Mouse (Mus musculus): ENCODE results near the gene Crygb. TPM values are rescaled to one million over a fixed set of nuclear protein-coding genes. Genes with fewer than 3 reads are reported as not detected.

The Crygb gene
- polyA plus RNA-seq, 1 experiment from 2014 or later: not detected

DNA sequence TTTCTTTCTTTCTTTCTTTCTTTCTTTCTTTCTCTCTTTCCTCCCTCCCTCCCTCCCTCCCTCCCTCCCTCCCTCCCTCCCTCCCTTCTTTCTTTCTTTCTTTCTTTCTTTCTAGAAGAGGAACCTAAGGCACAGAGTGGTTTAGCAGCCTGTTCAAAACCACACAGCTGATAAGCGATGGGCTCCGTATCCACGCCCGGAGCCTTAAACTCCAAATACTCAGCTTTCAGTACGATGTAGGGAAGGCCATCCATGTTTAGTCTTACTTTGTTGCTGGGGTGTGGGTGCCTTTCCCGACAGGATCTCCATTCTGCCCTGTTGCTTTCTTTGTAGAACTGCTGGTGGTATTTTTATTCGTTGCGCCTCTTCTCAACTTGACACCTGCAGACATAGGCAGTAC, 27.1 kb upstream of the Crygb start:
- Histone ChIP-seq H3K9me3 (no peaks in the 10 kb centered on the region), H3K27ac (no peak overlapping the region), H3K36me3 (no peaks in the 10 kb centered on the region), H3K4me3 (no peak overlapping the region), H3K4me1 (replicated peaks) (peaks cover 9% of the 10 kb centered on the region), H3K27me3 (ENCODE audit: insufficient read depth, poor library complexity, severe bottlenecking) (no peaks in the 10 kb centered on the region)
- WGBS: 93% methylated on average over 8 of the region's 8 CpGs
- no peak for DNase-seq (ENCODE audit: low spot score)

DNA sequence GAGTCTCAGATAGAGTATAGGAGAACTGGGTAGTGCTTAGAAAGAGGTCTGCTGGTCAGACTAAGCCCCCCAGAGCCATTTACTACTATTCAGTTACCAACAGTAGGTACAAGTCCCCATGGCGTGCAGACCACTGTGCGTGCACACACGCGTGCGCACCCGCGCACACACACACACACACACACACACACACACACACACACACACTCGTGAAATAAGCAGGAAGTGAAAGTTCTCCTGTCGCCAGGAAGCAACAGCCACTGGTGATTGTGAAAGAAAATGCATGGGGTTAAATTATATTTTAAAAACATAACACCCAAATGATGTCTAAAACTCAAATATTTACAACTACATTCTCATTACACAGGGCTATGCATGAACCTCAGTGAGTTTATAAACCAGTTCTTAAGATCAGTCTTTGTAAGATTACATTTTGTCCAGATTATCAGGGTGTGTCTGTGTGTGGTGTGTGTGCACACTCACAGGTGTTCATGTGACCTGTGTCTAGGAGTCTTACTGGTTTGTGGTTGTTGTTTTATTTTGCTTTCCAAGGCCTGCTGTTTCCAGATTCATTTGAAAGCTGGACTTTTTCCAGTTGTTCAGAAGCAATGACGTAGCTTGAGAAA, 25.7 kb upstream of the Crygb start:
- WGBS: 92% methylated on average over 10 of the region's 10 CpGs
- Histone ChIP-seq H3K36me3 (no peaks in the 10 kb centered on the region), H3K9me3 (no peaks in the 10 kb centered on the region), H3K4me1 (replicated peaks) (peaks cover 6% of the 10 kb centered on the region), H3K27me3 (ENCODE audit: insufficient read depth, poor library complexity, severe bottlenecking) (no peaks in the 10 kb centered on the region), H3K4me3 (no peak overlapping the region), H3K27ac (no peak overlapping the region)
- DNase-seq (ENCODE audit: low spot score): no peak

- no peaks in the 10 kb centered on the region for H3K36me3 ChIP-seq
- DNase-seq (ENCODE audit: low spot score): no peak
- no peaks in the 10 kb centered on the region for H3K4me1 ChIP-seq (replicated peaks)
- H3K27me3 ChIP-seq (ENCODE audit: insufficient read depth, poor library complexity, severe bottlenecking): no peaks in the 10 kb centered on the region
- no peak within 1 kb of the TSS for H3K4me3 ChIP-seq
- no peaks in the 10 kb centered on the region for H3K9me3 ChIP-seq
- H3K27ac ChIP-seq: no peak within 1 kb of the TSS
- WGBS: 84% methylated on average over 11 of the region's 11 CpGs
Observed at GRCm38 (mm10) chr1:65103273-65103672, 21.2 kb upstream of the Crygb start, which contains the start of gene Cryga. Cryga (minus strand) TSS chr1:65103373.

DNA sequence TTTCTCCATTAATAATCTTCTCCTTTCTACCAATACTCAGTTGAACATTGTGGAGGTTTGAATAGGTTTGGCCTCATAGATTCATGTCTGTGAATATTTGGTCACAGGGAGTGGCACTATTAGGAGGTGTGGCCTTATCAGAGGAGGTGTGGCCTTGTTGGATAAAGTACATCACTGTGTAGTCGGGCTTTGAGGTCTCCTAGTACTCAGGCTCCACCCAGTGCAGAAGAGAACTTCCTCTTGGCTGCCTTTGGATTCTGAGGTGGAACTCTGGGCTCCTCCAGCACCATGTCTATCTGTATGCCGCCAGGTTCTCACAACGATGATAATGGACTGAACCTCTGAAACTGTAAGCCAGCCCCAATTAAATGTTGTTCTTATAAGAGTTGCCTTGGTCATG, 14.9 kb upstream of the Crygb start:
- Histone ChIP-seq H3K9me3 (no peaks in the 10 kb centered on the region), H3K27me3 (ENCODE audit: insufficient read depth, poor library complexity, severe bottlenecking) (no peaks in the 10 kb centered on the region), H3K27ac (no peak overlapping the region), H3K4me3 (no peak overlapping the region), H3K4me1 (replicated peaks) (no peaks in the 10 kb centered on the region), H3K36me3 (no peaks in the 10 kb centered on the region)
- no peak for DNase-seq (ENCODE audit: low spot score)
- WGBS: 85% methylated on average over 3 of the region's 3 CpGs

DNA sequence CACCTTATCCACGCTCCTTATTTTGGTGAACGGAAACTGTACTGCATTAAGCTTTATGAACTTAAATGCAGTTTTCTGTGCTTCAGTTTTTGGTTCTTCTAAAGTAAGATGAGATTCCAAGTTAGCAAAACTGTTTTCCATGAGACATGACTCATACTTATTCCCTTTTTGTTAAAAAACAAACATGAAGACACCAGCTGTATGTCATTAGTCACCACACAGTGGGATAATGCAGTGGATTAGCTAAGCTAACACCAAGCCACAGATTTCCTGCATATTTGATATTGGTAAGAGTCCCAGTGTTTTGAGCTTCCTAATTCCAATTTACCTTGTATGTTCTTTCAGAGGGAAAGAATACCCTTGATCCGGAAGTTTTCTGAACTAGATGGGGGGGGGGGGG, 9.5 kb upstream of the Crygb start:
- WGBS: 89% methylated on average over 3 of the region's 3 CpGs
- no peak for DNase-seq (ENCODE audit: low spot score)

GRCm38 (mm10) chr1:65090370-65090769, 8.3 kb upstream of the Crygb start:
- DNase-seq (ENCODE audit: low spot score): no peak
- 83% methylated on average over 2 of the region's 2 CpGs for WGBS
- no peak overlapping the region for H3K4me3 ChIP-seq
- H3K27me3 ChIP-seq (ENCODE audit: insufficient read depth, poor library complexity, severe bottlenecking): no peaks in the 10 kb centered on the region
- H3K36me3 ChIP-seq: no peaks in the 10 kb centered on the region
- no peaks in the 10 kb centered on the region for H3K9me3 ChIP-seq
- H3K4me1 ChIP-seq (replicated peaks): no peaks in the 10 kb centered on the region
- no peak overlapping the region for H3K27ac ChIP-seq

More for the DNA sequence above, 9.5 kb upstream of the Crygb start:
- no peaks in the 10 kb centered on the region for H3K9me3 ChIP-seq
- no peaks in the 10 kb centered on the region for H3K36me3 ChIP-seq
- no peak overlapping the region for H3K4me3 ChIP-seq
- no peak overlapping the region for H3K27ac ChIP-seq
- H3K4me1 ChIP-seq (replicated peaks): no peaks in the 10 kb centered on the region
- no peaks in the 10 kb centered on the region for H3K27me3 ChIP-seq (ENCODE audit: insufficient read depth, poor library complexity, severe bottlenecking)

DNA sequence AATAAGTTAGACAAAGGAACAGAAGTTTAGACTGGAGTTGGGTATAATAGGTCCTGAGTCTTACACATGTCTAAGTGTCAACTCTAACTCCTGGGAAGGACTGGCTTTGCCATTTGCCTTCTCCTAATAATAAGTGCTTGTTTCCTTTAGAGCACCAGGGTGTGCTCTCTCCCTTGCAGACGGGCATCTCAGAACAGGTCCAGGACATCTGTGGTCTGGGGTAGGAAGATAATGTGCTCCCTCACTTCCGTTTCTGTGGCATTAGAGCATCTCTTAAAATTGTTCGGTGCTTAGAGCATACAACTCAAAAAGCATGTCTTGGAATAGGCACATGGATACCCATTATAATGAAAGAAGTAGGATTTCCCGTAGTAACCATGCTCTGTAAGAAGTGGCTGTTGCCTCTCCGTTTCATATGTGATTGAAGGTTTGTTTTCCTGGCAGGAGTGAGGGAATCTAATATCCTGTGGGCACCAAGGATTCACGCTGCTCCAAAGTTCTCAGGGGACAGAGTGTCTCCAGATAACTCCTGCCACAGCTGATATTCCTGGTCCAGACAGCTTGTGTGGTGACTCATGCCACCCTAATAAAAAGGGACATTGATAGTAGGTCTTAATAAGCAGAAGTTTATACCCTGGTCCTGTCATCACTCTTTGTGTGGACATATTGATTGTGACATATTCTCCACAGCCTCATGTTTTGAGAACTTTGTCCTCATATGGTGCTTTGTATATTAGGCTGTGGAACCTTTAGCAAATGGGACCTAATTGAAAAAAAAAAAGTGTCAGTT, 6.7 kb upstream of the Crygb start:
- H3K36me3 ChIP-seq: no peaks in the 10 kb centered on the region
- H3K4me1 ChIP-seq (replicated peaks): no peaks in the 10 kb centered on the region
- H3K27me3 ChIP-seq (ENCODE audit: insufficient read depth, poor library complexity, severe bottlenecking): no peaks in the 10 kb centered on the region
- no peak overlapping the region for H3K27ac ChIP-seq
- 82% methylated on average over 6 of the region's 6 CpGs for WGBS
- no peak for DNase-seq (ENCODE audit: low spot score)
- H3K9me3 ChIP-seq: no peaks in the 10 kb centered on the region
- no peak overlapping the region for H3K4me3 ChIP-seq

- 27% methylated on average over 5 of the region's 5 CpGs for WGBS
- no peak for DNase-seq (ENCODE audit: low spot score)
- no peaks in the 10 kb centered on the region for H3K36me3 ChIP-seq
Observed at GRCm38 (mm10) chr1:65075607-65076006, 6.5 kb downstream of the Crygb start.

GRCm38 (mm10) chr1:65073589-65073988, 8.5 kb downstream of the Crygb start, which contains the start of gene Crygc:
Crygc (minus strand) TSS chr1:65073689.
- no peak for DNase-seq (ENCODE audit: low spot score)
- H3K4me1 ChIP-seq (replicated peaks): no peaks in the 10 kb centered on the region; the same call in 1 of the 2 replicates
- WGBS: 64% methylated on average over 6 of the region's 6 CpGs
- H3K9me3 ChIP-seq: no peaks in the 10 kb centered on the region
- H3K27ac ChIP-seq: no peak within 1 kb of the TSS
- H3K36me3 ChIP-seq: no peaks in the 10 kb centered on the region
- no peak within 1 kb of the TSS for H3K4me3 ChIP-seq
- no peaks in the 10 kb centered on the region for H3K27me3 ChIP-seq (ENCODE audit: insufficient read depth, poor library complexity, severe bottlenecking)

More at GRCm38 (mm10) chr1:65075607-65076006, 6.5 kb downstream of the Crygb start:
- Histone ChIP-seq H3K4me1 (replicated peaks) (no peaks in the 10 kb centered on the region; the same call in 1 of the 2 replicates), H3K27me3 (ENCODE audit: insufficient read depth, poor library complexity, severe bottlenecking) (no peaks in the 10 kb centered on the region), H3K4me3 (no peak overlapping the region), H3K9me3 (no peaks in the 10 kb centered on the region), H3K27ac (no peak overlapping the region)

- Histone ChIP-seq H3K4me3 (no peak overlapping the region), H3K9me3 (no peaks in the 10 kb centered on the region), H3K27ac (no peak overlapping the region), H3K36me3 (no peaks in the 10 kb centered on the region), H3K27me3 (ENCODE audit: insufficient read depth, poor library complexity, severe bottlenecking) (no peaks in the 10 kb centered on the region), H3K4me1 (replicated peaks) (no peaks in the 10 kb centered on the region)
- no peak for DNase-seq (ENCODE audit: low spot score)
Observed at GRCm38 (mm10) chr1:65067842-65068241, 14.2 kb downstream of the Crygb start.

- no peak for DNase-seq (ENCODE audit: low spot score)
- Histone ChIP-seq H3K4me1 (replicated peaks) (no peaks in the 10 kb centered on the region), H3K4me3 (no peak overlapping the region), H3K27ac (no peak overlapping the region), H3K27me3 (ENCODE audit: insufficient read depth, poor library complexity, severe bottlenecking) (no peaks in the 10 kb centered on the region), H3K9me3 (no peaks in the 10 kb centered on the region), H3K36me3 (no peaks in the 10 kb centered on the region)
- 88% methylated on average over 15 of the region's 15 CpGs for WGBS
Observed at GRCm38 (mm10) chr1:65064201-65064600, 17.9 kb downstream of the Crygb start.

DNA sequence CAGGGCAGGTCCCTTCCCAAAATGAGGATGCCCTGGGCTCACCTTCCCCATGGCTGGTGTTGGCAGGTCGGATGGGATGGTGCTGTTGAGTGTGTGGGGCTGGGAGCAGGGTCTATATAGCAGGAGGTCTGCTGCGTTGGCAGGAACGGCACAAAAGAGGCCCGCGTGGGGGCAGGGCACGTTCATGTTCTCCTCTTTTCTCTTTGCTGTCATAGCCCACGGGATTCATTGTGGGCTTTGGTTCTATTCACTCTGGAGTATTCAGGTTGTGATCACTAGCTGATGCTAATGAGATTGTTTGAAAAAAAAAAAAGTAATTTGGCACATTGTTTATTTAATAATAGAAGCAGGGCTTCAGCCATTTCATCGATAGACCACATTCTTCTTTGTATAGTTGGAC, 18.7 kb downstream of the Crygb start, which contains the start of gene Crygd:
Crygd (minus strand) TSS at position 101 of the 400 bp plus-strand sequence.
- WGBS: 72% methylated on average over 8 of the region's 8 CpGs
- H3K4me1 ChIP-seq (replicated peaks): no peaks in the 10 kb centered on the region

DNA sequence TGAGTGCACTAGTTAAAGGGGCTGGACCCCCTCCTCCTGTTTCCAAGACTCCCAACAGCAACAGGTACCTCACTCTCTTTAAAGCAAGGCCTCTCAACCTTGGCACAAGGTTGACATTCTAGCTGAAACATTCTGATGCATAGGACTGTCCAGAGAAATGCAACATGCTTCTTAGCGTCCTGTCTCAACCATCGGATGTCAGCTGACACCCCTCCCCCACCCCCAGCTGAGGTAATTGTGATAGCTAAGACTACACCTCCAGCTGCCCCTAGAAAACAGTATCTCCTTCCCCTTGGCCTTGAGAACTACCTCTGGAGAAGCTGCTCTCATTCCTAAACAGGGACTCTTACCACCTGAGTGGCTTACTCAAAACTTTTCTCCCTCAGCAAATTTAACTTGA, 29.9 kb downstream of the Crygb start:
- Histone ChIP-seq H3K27me3 (ENCODE audit: insufficient read depth, poor library complexity, severe bottlenecking) (peaks cover 6% of the 10 kb centered on the region; the same call in 1 of the 2 replicates), H3K4me1 (replicated peaks) (peaks cover 14% of the 10 kb centered on the region), H3K27ac (no peak overlapping the region), H3K9me3 (no peaks in the 10 kb centered on the region), H3K36me3 (no peaks in the 10 kb centered on the region), H3K4me3 (no peak overlapping the region)
- 40% methylated on average over 2 of the region's 2 CpGs for WGBS
- no peak for DNase-seq (ENCODE audit: low spot score)

More for the DNA sequence above, 18.7 kb downstream of the Crygb start, which contains the start of gene Crygd:
- no peaks in the 10 kb centered on the region for H3K9me3 ChIP-seq
- H3K36me3 ChIP-seq: no peaks in the 10 kb centered on the region
- no peak within 1 kb of the TSS for H3K4me3 ChIP-seq
- H3K27me3 ChIP-seq (ENCODE audit: insufficient read depth, poor library complexity, severe bottlenecking): no peaks in the 10 kb centered on the region
- no peak within 1 kb of the TSS for H3K27ac ChIP-seq
- DNase-seq (ENCODE audit: low spot score): no peak
